Mouse (Mus musculus) lung, postnatal 0 days (tissue): ENCODE results near the gene Hmx1. TPM values are rescaled to one million over a fixed set of nuclear protein-coding genes. Genes with fewer than 3 reads are reported as not detected.
A peak's percentile ranks its signal among the peaks of the same experiment; 100 is the strongest.

Experiments
- ATAC-seq: fragments of 200-750 bp; cut with Nextera tagmentation; 2 replicates; pipeline ENCODE4 v1.8.0; 2017; ENCODE audit warnings: moderate library complexity
- DNase-seq: peaks from one replicate; pipeline ENCODE4 v3.0.0-alpha.2; 2016; ENCODE audit warnings: low spot score
- H3K27ac ChIP-seq: fragments of 300-500 bp; sonication (generic); 2 replicates; pipeline ENCODE4 v1.5.1; 2014; ENCODE audit warnings: antibody characterized with exemption, mild to moderate bottlenecking, low read length, mixed read lengths
- H3K27me3 ChIP-seq: fragments of 300-500 bp; sonication (generic); replicated peaks from 2 replicates; pipeline ENCODE4 v1.6.1; 2014; ENCODE audit warnings: low read length, mixed read lengths; ENCODE audit not compliant: insufficient read depth
- H3K36me3 ChIP-seq: fragments of 300-500 bp; sonication (generic); 2 replicates; pipeline ENCODE4 v1.6.1; 2014; ENCODE audit warnings: low read length, mixed read lengths; ENCODE audit not compliant: insufficient read depth
- H3K4me1 ChIP-seq: fragments of 300-500 bp; sonication (generic); 2 replicates; pipeline ENCODE4 v1.6.1; 2014; ENCODE audit warnings: antibody characterized with exemption, low read depth, low read length, mixed read lengths; ENCODE audit not compliant: insufficient read depth
- H3K4me2 ChIP-seq: fragments of 300-500 bp; sonication (generic); replicated peaks from 2 replicates; pipeline ENCODE4 v1.6.1; 2014; ENCODE audit warnings: low read depth, mild to moderate bottlenecking, low read length, moderate library complexity, mixed read lengths
- H3K4me3 ChIP-seq: fragments of 300-500 bp; sonication (generic); 2 replicates; pipeline ENCODE4 v1.5.1; 2014; ENCODE audit warnings: low read depth, low read length
- H3K9ac ChIP-seq: fragments of 300-500 bp; sonication (generic); replicated peaks from 2 replicates; pipeline ENCODE4 v1.6.1; 2014; ENCODE audit warnings: low read depth, mild to moderate bottlenecking
- H3K9me3 ChIP-seq: fragments of 300-500 bp; sonication (generic); 2 replicates; pipeline ENCODE4 v1.6.1; 2016; ENCODE audit warnings: low read length, mixed read lengths
- CTCF ChIP-seq: IDR thresholded peaks from 2 replicates; pipeline ENCODE4 v1.5.1; 2016; ENCODE audit warnings: antibody characterized with exemption, mild to moderate bottlenecking
- EP300 ChIP-seq: IDR thresholded peaks from 2 replicates; pipeline ENCODE4 v1.6.1; 2016; ENCODE audit warnings: antibody characterized with exemption, mild to moderate bottlenecking, control low read depth
- WGBS: fragments of 180-500 bp; shearing (Covaris S2); extraction: QIAGEN DNeasy Blood & Tissue Kit; methylation state at CpG from one replicate; pipeline ENCODE4 v1.1.7; 2014; 5-methylcytosine and 5-hydroxymethylcytosine counted together
- polyA plus RNA-seq: library from polyadenylated mRNA; unstranded; fragments of >200 nt; fragmentation: Nextera tagmentation; extraction: Ambion mirVana; gene quantifications from 2 replicates; pipeline ENCODE4 v1.2.1, GENCODE M21; 2015

Gene Hmx1
- polyA plus RNA-seq, 1 experiment from 2014 or later: not detected

DNA sequence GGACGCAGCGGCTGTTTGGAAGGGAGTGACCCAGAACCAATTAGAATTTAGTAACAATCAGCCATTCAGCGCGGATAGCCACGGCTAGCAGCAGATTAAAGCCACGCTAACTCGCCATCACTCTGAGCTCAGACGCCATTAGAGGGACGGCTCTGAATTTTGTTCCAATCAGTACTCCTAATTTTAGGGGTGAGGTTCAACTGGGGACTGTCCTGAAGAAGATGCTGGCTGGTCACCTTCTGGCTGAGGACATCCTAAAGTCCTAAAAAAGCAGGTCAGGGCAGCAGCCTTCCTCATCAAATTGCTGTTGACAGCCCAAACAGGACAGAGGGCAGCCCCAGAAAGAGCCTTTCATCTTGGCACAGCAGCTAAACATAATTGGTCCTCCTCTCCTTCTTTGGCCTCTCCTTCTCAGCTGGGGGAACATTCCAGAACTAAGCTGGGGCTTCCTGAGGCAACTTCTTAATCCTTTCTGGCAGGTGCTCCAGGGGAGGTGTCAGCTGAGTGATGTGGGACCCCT lies 18.6 kb downstream of the Hmx1 start:
- Histone ChIP-seq H3K27me3 (peaks cover 8% of the 10 kb centered on the region; the same call in 1 of the 2 replicates), H3K27ac (no peak overlapping the region), H3K9ac (no peak overlapping the region), H3K4me1 (no peaks in the 10 kb centered on the region), H3K9me3 (no peaks in the 10 kb centered on the region), H3K36me3 (no peaks in the 10 kb centered on the region), H3K4me3 (no peak overlapping the region), H3K4me2 (no peak overlapping the region)
- ATAC-seq: no peak
- WGBS: 70% methylated on average over 9 of the region's 9 CpGs
- TF ChIP-seq EP300: no peak
- no peak for TF ChIP-seq CTCF
- DNase-seq: no peak

DNA sequence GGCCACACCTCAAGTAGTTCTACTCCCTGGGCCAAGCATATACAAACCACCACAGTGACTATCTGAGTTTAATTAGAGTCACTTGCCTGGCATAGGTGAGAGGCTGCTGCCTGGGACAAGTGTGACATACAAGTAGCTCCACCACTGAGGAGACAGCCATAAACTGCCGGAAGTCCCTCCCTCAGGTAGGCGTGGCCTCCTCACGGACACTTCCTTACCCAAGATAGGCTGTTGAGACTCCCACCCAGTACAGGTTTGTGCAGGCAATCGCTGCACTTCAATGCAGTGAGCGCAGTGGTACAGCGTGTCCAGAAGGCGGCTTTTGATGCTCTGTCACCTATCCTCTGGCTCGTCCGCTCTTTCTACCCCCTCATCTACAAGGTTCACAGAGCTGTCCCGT lies 22.1 kb downstream of the Hmx1 start:
- Histone ChIP-seq H3K36me3 (no peaks in the 10 kb centered on the region), H3K4me3 (no peak overlapping the region), H3K9ac (no peak overlapping the region), H3K27ac (no peak overlapping the region), H3K4me2 (no peak overlapping the region), H3K4me1 (no peaks in the 10 kb centered on the region; the same call in 1 of the 2 replicates), H3K9me3 (no peaks in the 10 kb centered on the region), H3K27me3 (no peaks in the 10 kb centered on the region)
- ATAC-seq (no peak), DNase-seq (no peak)
- no peak for TF ChIP-seq CTCF
- TF ChIP-seq EP300: no peak
- WGBS: 48% methylated on average over 10 of the region's 10 CpGs

DNA sequence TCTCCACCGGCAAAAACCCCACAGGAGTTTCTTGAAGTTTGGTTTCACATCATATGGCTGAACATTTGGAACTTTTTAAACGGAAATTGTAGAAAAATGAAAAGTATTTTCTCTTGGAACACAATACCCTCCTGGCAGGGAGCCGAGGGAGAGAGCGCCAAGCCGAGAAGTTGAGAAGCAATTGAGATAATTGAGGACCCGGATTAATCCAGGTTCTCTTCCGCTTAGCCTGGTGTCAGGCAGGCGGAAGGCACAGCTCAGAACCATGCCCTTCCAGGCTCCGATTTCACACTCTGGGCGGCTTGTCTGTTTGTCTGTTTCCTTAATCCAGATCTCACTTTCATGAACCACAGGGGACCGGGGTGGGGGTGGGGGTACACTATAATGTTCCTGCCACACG lies 23.9 kb downstream of the Hmx1 start:
- H3K4me3 ChIP-seq: no peak overlapping the region
- no peaks in the 10 kb centered on the region for H3K27me3 ChIP-seq
- no peaks in the 10 kb centered on the region for H3K9me3 ChIP-seq
- DNase-seq (no peak), ATAC-seq (no peak)
- no peak for TF ChIP-seq EP300
- no peak for TF ChIP-seq CTCF
- H3K9ac ChIP-seq: no peak overlapping the region
- 0 out of 2 replicates have a peak overlapping the region, but pooled peaks have one; percentile 2 for H3K4me2 ChIP-seq
- no peaks in the 10 kb centered on the region for H3K36me3 ChIP-seq
- no peaks in the 10 kb centered on the region; the same call in 1 of the 2 replicates for H3K4me1 ChIP-seq
- no peak overlapping the region for H3K27ac ChIP-seq
- WGBS: 14% methylated on average over 12 of the region's 12 CpGs

DNA sequence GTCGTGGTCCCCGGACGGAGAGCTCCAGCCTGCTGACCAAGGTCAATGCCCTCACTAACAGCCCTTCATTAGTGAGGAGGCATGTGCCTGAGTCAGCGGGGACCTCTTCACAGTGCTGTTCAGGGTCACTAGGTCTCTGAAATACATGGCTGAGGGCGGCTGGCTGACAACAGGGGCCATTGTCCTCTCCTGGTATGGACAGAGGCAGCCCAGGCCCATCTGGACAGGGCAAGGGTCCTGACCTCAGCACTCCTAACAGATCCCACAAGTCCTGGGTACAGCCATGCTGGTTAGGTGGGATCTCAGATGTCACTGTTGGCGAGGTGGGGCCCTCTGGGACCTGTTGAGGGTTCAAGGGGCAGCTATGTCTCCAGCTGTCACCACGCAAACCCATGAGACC lies 28.8 kb downstream of the Hmx1 start:
- Histone ChIP-seq H3K27ac (no peak overlapping the region), H3K4me1 (no peaks in the 10 kb centered on the region; the same call in 1 of the 2 replicates), H3K4me3 (no peak overlapping the region), H3K27me3 (no peaks in the 10 kb centered on the region), H3K36me3 (no peaks in the 10 kb centered on the region), H3K9ac (no peak overlapping the region), H3K4me2 (no peak overlapping the region), H3K9me3 (no peaks in the 10 kb centered on the region)
- 35% methylated on average over 7 of the region's 7 CpGs for WGBS
- ATAC-seq (no peak), DNase-seq (no peak)
- TF ChIP-seq CTCF (no peak), EP300 (no peak)

DNA sequence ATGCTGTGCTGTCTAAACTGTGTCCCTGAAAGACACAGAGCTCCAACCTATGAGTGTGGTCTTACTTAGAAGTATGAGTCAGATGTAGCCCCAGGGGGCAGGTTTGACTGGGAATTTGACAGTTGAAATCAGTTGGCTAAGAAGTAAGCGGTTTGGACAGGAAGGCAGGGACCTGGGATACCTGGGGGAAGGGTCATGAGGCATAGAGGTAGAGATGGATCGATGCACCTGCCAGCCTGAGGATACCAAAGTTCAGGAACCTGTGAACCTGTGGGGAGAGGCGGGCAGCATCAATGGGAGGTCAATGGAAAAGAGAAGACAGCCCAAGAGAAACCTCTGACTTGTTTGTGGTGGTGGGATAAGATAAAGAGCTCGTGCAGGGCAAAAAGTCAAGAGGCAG lies 32.7 kb downstream of the Hmx1 start:
- no peaks in the 10 kb centered on the region for H3K36me3 ChIP-seq
- H3K4me1 ChIP-seq: no peaks in the 10 kb centered on the region
- H3K9ac ChIP-seq: no peak overlapping the region
- ATAC-seq (no peak), DNase-seq (no peak)
- no peak overlapping the region for H3K4me3 ChIP-seq
- no peak overlapping the region for H3K27ac ChIP-seq
- 65% methylated on average over 4 of the region's 4 CpGs for WGBS
- H3K4me2 ChIP-seq: no peak overlapping the region
- TF ChIP-seq CTCF (no peak), EP300 (no peak)
- no peaks in the 10 kb centered on the region for H3K9me3 ChIP-seq
- H3K27me3 ChIP-seq: no peaks in the 10 kb centered on the region

DNA sequence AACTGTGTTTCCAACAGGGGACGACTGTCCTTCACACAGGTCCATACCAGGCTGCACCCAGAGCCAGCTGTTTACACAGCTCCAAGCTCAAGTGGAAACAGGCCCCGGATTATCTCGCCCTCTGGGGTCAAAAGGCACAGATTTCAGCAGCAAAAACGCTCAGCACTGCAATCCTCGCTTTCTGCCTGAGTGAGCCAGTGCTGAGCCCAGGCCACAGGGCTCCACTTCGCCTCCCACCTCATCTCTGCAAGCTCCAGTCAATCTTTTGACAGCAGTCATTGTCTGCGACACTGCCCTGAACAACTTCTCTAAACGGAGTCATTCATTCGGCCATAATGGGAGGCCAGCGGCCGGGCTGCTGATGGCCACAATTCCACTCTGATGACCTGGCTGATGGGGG lies 36.3 kb downstream of the Hmx1 start:
- no peak overlapping the region for H3K4me3 ChIP-seq
- DNase-seq (no peak), ATAC-seq (no peak)
- no peak for TF ChIP-seq EP300
- no peak for TF ChIP-seq CTCF
- H3K4me1 ChIP-seq: no peaks in the 10 kb centered on the region
- no peaks in the 10 kb centered on the region for H3K9me3 ChIP-seq
- no peak overlapping the region for H3K4me2 ChIP-seq
- H3K9ac ChIP-seq: no peak overlapping the region
- no peaks in the 10 kb centered on the region for H3K36me3 ChIP-seq
- 15% methylated on average over 11 of the region's 11 CpGs for WGBS
- no peaks in the 10 kb centered on the region for H3K27me3 ChIP-seq
- H3K27ac ChIP-seq: no peak overlapping the region

DNA sequence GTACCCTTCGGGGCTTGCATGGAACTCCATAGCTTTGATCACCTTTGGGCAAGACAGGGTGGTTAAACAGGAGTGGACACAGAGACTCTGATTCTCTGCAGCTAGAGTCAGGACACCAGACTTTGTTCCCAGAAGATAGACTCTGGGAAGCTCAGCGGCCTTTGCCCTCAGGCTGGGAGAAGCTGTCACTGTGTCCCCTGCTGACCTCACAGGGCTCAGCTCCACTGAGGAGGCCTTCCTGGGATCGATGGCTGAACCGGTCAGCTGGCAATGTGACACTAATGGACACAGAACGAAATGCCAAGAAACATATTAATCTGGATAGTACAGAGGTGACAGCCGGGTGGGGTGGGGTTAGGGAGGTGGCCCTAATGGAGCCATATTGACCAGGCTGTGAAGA lies 39.0 kb downstream of the Hmx1 start:
- Histone ChIP-seq H3K36me3 (no peaks in the 10 kb centered on the region), H3K4me1 (no peaks in the 10 kb centered on the region), H3K4me3 (no peak overlapping the region), H3K4me2 (no peak overlapping the region), H3K27ac (no peak overlapping the region), H3K27me3 (no peaks in the 10 kb centered on the region), H3K9me3 (no peaks in the 10 kb centered on the region), H3K9ac (no peak overlapping the region)
- ATAC-seq: no peak
- 48% methylated on average over 6 of the region's 6 CpGs for WGBS
- TF ChIP-seq CTCF (no peak), EP300 (no peak)
- no peak for DNase-seq
